Mouse (Mus musculus) kidney, embryonic 16.5 days (tissue): Measurements from ENCODE around the gene Capn5. TPM values are rescaled to one million over a fixed set of nuclear protein-coding genes. Genes with fewer than 3 reads are reported as not detected.
A peak's percentile ranks its signal among the peaks of the same experiment; 100 is the strongest.

Experiments
- ATAC-seq: fragments of 200-750 bp; cut with Nextera tagmentation; 2 replicates; pipeline ENCODE4 v1.8.0; 2017; ENCODE audit warnings: moderate TSS enrichment; ENCODE audit not compliant: low FRiP score, low TSS enrichment
- H3K27ac ChIP-seq: fragments of 300-500 bp; sonication (generic); 2 replicates; pipeline ENCODE4 v1.5.1; 2014; ENCODE audit warnings: low read length
- H3K27me3 ChIP-seq: fragments of 300-500 bp; sonication (generic); 2 replicates; pipeline ENCODE4 v1.6.1; 2014; ENCODE audit warnings: low read length, control low read depth, mixed read lengths; ENCODE audit not compliant: insufficient read depth
- H3K36me3 ChIP-seq: fragments of 300-500 bp; sonication (generic); 2 replicates; pipeline ENCODE4 v1.6.1; 2014; ENCODE audit warnings: low read length, control low read depth, mixed read lengths; ENCODE audit not compliant: insufficient read depth
- H3K4me1 ChIP-seq: fragments of 300-500 bp; sonication (generic); 2 replicates; pipeline ENCODE4 v1.6.1; 2014; ENCODE audit warnings: low read length, control low read depth, mixed read lengths; ENCODE audit not compliant: insufficient read depth
- H3K4me2 ChIP-seq: fragments of 300-500 bp; sonication (generic); replicated peaks from 2 replicates; pipeline ENCODE4 v1.6.1; 2014; ENCODE audit warnings: low read depth, low read length
- H3K4me3 ChIP-seq: fragments of 300-500 bp; sonication (generic); 2 replicates; pipeline ENCODE4 v1.5.1; 2014; ENCODE audit warnings: mild to moderate bottlenecking, low read length
- H3K9ac ChIP-seq: fragments of 300-500 bp; sonication (generic); replicated peaks from 2 replicates; pipeline ENCODE4 v1.6.1; 2014; ENCODE audit warnings: low read length
- H3K9me3 ChIP-seq: fragments of 300-500 bp; sonication (generic); 2 replicates; pipeline ENCODE4 v1.6.1; 2016; ENCODE audit warnings: low read length, control low read depth
- WGBS: fragments of 180-500 bp; shearing (Covaris S2); extraction: QIAGEN DNeasy Blood & Tissue Kit; methylation state at CpG from one replicate; pipeline ENCODE4 v1.1.7; 2014; 5-methylcytosine and 5-hydroxymethylcytosine counted together
- polyA plus RNA-seq: library from polyadenylated mRNA; unstranded; fragments of >200 nt; fragmentation: Nextera tagmentation; extraction: Ambion mirVana; gene quantifications from 2 replicates; pipeline ENCODE4 v1.2.1, GENCODE M21; 2015

Gene Capn5
- polyA plus RNA-seq, 1 experiment from 2014 or later, result 17.4 TPM

- H3K4me3 ChIP-seq, result peak overlapping the region; percentile 85
- H3K4me2 ChIP-seq, result peak overlapping the region; percentile 79
- peak overlapping the region; percentile 82 for H3K27ac ChIP-seq
- H3K9ac ChIP-seq, result peak overlapping the region; percentile 73
- no peaks in the 10 kb centered on the region for H3K27me3 ChIP-seq
- no peaks in the 10 kb centered on the region for H3K9me3 ChIP-seq
- H3K36me3 ChIP-seq, result no peaks in the 10 kb centered on the region
- peak; percentile 14; the same call in 1 of the 2 replicates for ATAC-seq
- WGBS, result 5% methylated on average over 9 of the region's 9 CpGs
- H3K4me1 ChIP-seq, result peaks cover 29% of the 10 kb centered on the region
Measured at GRCm38 (mm10) chr7:98177566-98177928, 527 bp downstream of the Capn5 start.

DNA sequence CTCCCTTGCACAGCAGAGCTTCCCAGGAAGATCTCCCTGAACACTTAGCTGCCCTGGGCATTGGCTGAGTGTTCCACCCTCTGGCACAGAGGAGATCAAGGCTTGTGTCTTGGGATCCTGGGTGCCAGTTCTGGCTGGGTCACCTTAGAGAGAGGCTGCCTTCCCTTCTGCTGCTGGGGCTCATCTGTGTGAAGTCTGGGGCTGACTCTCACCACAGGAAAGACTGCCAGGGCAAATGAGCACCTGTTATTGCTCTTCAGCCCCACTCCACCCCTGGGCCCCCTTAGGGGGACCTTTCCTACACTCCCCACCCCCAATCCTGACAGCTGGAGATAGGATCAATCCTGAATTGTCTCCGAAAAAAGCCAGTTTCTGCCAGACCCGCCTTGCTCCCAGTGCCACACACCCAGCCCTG lies 996 bp downstream of the Capn5 start:
- H3K9ac ChIP-seq, result peak overlapping the region; percentile 73
- H3K27ac ChIP-seq, result no peak overlapping the region
- peak overlapping the region; percentile 79 for H3K4me2 ChIP-seq
- H3K36me3 ChIP-seq, result no peaks in the 10 kb centered on the region
- 60% methylated on average over 2 of the region's 2 CpGs for WGBS
- no peak for ATAC-seq
- H3K27me3 ChIP-seq, result no peaks in the 10 kb centered on the region
- H3K9me3 ChIP-seq, result no peaks in the 10 kb centered on the region
- H3K4me3 ChIP-seq, result peak overlapping the region; percentile 85
- H3K4me1 ChIP-seq, result peaks cover 29% of the 10 kb centered on the region

DNA sequence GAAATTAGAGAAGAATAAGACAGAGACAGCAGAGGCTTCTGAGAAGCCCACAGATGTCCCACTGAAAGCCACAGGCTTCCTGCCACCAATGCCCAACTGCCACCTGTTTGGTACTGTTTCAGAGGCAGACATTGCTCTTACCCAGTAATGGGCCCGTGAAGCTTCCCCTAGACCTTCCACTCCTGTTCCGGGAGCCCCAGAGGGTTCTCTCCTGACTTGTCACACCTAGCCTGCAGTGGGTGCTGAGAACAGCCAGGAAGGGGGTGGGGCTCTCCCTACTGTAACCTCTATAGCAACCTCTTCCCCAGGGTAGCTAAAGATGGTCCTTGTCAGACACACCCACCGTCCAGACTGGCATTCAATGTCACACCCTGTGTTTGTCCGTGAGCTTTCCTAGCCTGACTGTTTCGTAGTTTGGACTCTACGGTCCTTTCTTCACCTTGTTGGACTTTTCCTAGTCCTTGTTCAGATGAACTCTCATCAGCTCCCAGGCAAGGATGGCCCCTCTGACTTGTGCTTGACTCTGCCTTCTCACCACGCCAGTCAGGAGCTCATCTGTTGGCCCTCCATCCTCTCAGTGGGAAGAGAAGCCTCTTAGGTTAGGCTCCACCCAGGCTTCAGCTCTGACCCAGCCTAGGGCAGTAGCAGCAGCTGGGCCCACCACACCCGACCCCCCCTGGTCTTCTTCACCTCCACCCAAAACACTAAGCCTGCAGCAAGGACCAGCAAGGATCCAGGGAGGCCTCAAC lies 1.6 kb downstream of the Capn5 start:
- peak overlapping the region; percentile 73; the same call in 1 of the 2 replicates for H3K9ac ChIP-seq
- H3K27ac ChIP-seq, result no peak overlapping the region
- no peak for ATAC-seq
- H3K4me3 ChIP-seq, result peak overlapping the region; percentile 85
- peaks cover 35% of the 10 kb centered on the region for H3K4me1 ChIP-seq
- H3K27me3 ChIP-seq, result no peaks in the 10 kb centered on the region
- no peaks in the 10 kb centered on the region for H3K9me3 ChIP-seq
- H3K4me2 ChIP-seq, result peak overlapping the region; percentile 79
- 66% methylated on average over 8 of the region's 8 CpGs for WGBS
- no peaks in the 10 kb centered on the region for H3K36me3 ChIP-seq

DNA sequence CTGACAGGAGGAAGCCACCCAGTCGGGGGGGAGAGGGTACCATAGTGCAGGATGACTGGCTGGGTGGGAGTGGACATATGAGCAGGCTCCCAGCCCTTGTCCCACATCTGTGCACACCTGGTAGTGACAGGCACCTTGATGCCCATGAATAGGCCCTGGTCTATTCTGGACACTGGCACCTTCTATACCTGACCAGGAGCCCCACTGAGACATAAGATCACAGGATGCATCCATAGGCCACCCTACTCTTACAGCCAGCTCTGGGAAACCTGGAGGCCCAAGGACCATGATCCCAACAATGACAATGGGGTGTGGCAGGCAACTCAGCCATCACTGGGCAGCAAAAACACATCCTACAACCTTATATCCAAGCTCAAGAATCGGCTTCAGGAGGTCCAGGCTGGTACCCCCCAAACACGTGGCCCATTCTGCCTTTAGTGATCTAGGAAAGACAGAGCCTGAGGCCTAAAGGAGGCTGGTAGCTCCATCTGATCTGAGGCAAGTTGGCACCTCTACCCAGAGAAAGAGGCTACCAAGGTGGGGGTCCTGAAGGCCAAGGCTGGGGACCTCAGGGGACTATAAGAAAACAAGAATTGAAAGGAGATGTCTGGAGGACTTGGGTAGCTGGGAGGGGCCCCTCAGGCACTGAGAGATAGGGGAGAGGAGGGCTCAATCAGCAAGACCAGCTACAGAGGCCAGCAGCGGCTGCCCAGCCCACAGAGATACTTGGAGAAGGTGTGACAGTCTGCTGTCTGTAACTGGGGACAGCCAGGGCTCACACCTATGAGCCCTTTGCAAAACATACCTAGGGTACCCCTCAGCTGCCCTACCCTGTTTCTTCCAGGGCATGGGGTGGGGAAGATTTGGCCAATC lies 3.0 kb downstream of the Capn5 start:
- H3K4me2 ChIP-seq, result no peak overlapping the region
- 78% methylated on average over 4 of the region's 4 CpGs for WGBS
- no peak for ATAC-seq

DNA sequence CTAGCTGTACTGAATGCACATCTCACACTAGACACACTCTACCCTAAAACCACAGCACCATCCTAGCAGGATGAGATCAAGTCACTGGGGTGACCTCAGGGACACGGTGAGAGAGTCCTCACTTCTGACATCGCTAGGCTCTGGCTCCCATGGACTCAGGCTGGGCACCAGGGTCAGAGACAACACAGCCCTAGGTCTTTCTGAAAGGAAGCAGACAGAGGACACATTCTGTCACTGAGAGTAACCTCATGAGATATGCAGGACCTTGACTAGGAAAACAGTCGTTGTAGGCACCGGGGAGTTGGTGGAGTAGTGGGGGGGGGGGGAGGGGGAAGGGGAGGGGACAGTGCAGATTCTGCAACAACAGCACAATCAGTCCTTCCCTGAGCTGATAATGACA lies 4.7 kb downstream of the Capn5 start:
- H3K4me2 ChIP-seq, result no peak overlapping the region
- no peaks in the 10 kb centered on the region for H3K36me3 ChIP-seq
- no peak overlapping the region for H3K4me3 ChIP-seq
- H3K27me3 ChIP-seq, result no peaks in the 10 kb centered on the region
- 39% methylated on average over 4 of the region's 4 CpGs for WGBS
- no peak overlapping the region for H3K9ac ChIP-seq
- no peak overlapping the region for H3K27ac ChIP-seq
- H3K9me3 ChIP-seq, result no peaks in the 10 kb centered on the region
- no peak for ATAC-seq
- peaks cover 30% of the 10 kb centered on the region for H3K4me1 ChIP-seq

More for the DNA sequence above, 3.0 kb downstream of the Capn5 start:
- Histone ChIP-seq H3K4me1 (peaks cover 41% of the 10 kb centered on the region), H3K9ac (no peak overlapping the region), H3K27ac (no peak overlapping the region), H3K27me3 (no peaks in the 10 kb centered on the region), H3K36me3 (no peaks in the 10 kb centered on the region), H3K4me3 (no peak overlapping the region), H3K9me3 (no peaks in the 10 kb centered on the region)

DNA sequence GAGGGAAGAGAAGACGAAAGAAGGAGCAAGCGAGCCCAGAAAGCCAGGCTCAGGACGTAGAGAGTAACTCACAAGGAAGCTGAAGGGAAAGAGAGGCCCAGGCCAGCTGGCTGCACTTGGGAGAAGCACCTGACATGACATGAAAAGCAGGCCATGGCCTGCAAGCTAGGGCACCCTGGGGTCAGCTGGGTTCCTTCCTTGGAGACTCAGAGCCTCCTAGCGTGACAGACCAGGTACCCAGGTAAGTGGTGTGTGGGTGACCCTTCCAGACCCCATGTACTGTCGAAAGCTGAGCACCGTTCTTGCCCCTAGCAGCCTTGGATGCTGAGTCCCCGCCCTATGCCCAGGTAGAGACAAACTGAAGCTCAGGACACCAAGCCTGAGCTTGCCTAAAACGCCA lies 5.4 kb downstream of the Capn5 start:
- Histone ChIP-seq H3K27me3 (no peaks in the 10 kb centered on the region), H3K4me2 (no peak overlapping the region), H3K9ac (no peak overlapping the region; the same call in 1 of the 2 replicates), H3K4me1 (peaks cover 29% of the 10 kb centered on the region), H3K36me3 (no peaks in the 10 kb centered on the region), H3K4me3 (no peak overlapping the region), H3K27ac (peak overlapping the region; percentile 35; the same call in 1 of the 2 replicates), H3K9me3 (no peaks in the 10 kb centered on the region)
- ATAC-seq, result no peak
- 84% methylated on average over 8 of the region's 8 CpGs for WGBS

GRCm38 (mm10) chr7:98171141-98172073 lies 6.7 kb downstream of the Capn5 start:
- Histone ChIP-seq H3K27ac (0 out of 2 replicates have a peak overlapping the region, but pooled peaks have one; percentile 20), H3K4me3 (no peak overlapping the region), H3K4me2 (no peak overlapping the region), H3K4me1 (peaks cover 19% of the 10 kb centered on the region), H3K36me3 (no peaks in the 10 kb centered on the region), H3K27me3 (no peaks in the 10 kb centered on the region), H3K9ac (no peak overlapping the region), H3K9me3 (no peaks in the 10 kb centered on the region)
- peak; percentile 57 for ATAC-seq
- 74% methylated on average over 6 of the region's 6 CpGs for WGBS

DNA sequence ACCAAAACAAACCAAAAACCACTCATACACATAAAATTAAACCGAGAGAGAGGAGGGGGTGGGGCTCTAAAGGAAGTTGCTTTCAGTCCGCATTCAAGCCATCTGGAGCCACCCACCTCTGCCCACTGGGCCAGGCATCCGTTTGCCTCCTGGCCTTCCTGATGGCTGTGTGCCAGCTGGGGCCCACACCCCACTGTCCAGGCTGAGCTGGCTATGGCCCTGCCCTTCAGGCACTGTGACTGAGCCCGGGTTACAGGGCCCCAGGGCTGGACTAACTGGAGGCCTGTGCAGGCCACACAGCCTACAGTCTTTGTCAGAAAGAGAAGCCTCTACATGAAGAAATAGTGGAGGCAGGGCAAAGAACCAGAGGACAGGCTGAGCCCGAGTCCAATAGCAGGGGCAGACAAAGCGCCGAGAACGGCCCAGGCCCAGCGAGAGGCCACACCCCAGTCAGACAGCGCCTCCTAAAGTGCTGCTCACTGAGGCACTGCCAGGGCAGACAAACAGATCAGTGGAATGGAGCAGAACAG lies 13.0 kb downstream of the Capn5 start:
- ATAC-seq, result peak; percentile 79
- Histone ChIP-seq H3K4me3 (no peak overlapping the region), H3K9me3 (no peaks in the 10 kb centered on the region), H3K9ac (peak overlapping the region; percentile 59), H3K4me1 (peaks cover 46% of the 10 kb centered on the region), H3K4me2 (peak overlapping the region; percentile 23; the same call in 1 of the 2 replicates), H3K27ac (peak overlapping the region; percentile 89), H3K27me3 (no peaks in the 10 kb centered on the region), H3K36me3 (no peaks in the 10 kb centered on the region)
- WGBS, result 35% methylated on average over 10 of the region's 10 CpGs
